Comparison of ENCODE assay signal across 13 mouse cellular contexts in genomic region chr8:61325014-61325715, GRCm38 (mm10).
DNase-seq lines count a peak whose midpoint lies in the region; ATAC-seq and TF ChIP-seq lines count a peak whose summit lies in the region.
"Had no signal": no experiment of that assay in that cellular context is flagged by ENCODE, and none has a peak within 500 bp of the region (broad histone marks: within the 10 kb centered on the region; RNA-seq: fewer than 3 reads in every experiment).

No protein-coding gene starts in this region.

- TF ChIP-seq CTCF in brain, embryonic 14.5 days (IDR thresholded peaks at IDR 0.05; ENCODE audit: borderline replicate concordance, extremely low read depth, insufficient read depth, insufficient read length) = no peak

- ATAC-seq in forebrain, embryonic 12.5 days (ENCODE audit: low FRiP score) = peak; percentile 81
- ATAC-seq in hindbrain, embryonic 15.5 days (ENCODE audit: low FRiP score, low read depth) = peak; percentile 77

- no peak overlapping the region for H3K4me3 ChIP-seq in forebrain, embryonic 12.5 days (replicated peaks)
- H3K4me3 ChIP-seq in hindbrain, embryonic 15.5 days = no peak overlapping the region
- H3K4me3 ChIP-seq: embryonic facial prominence, embryonic 15.5 days; limb, embryonic 12.5 days had no signal

- H3K4me1 ChIP-seq in forebrain, embryonic 12.5 days = peaks cover 36% of the 10 kb centered on the region
- H3K4me1 ChIP-seq in hindbrain, embryonic 15.5 days (replicated peaks) = peaks cover 28% of the 10 kb centered on the region

- peaks cover 10% of the 10 kb centered on the region for H3K36me3 ChIP-seq in forebrain, embryonic 12.5 days (replicated peaks)
- H3K36me3 ChIP-seq in hindbrain, embryonic 15.5 days = peaks cover 2% of the 10 kb centered on the region; the same call in 1 of the 2 replicates

- H3K9ac ChIP-seq in forebrain, embryonic 12.5 days = no peak overlapping the region
- no peak overlapping the region for H3K9ac ChIP-seq in hindbrain, embryonic 15.5 days
- H3K9ac ChIP-seq: embryonic facial prominence, embryonic 15.5 days; limb, embryonic 12.5 days had no signal

- no peaks in the 10 kb centered on the region for H3K27me3 ChIP-seq in forebrain, embryonic 12.5 days
- H3K27me3 ChIP-seq in hindbrain, embryonic 15.5 days = no peaks in the 10 kb centered on the region
- H3K27me3 ChIP-seq: embryonic facial prominence, embryonic 15.5 days; limb, embryonic 12.5 days had no signal

- peak overlapping the region; percentile 36 for H3K4me2 ChIP-seq in forebrain, embryonic 12.5 days
- H3K4me2 ChIP-seq in hindbrain, embryonic 15.5 days = peak overlapping the region; percentile 37
- H3K4me2 ChIP-seq: embryonic facial prominence, embryonic 15.5 days; limb, embryonic 12.5 days had no signal

- WGBS in forebrain, embryonic 12.5 days = 23% methylated on average over 16 of the region's 16 CpGs
- 22% methylated on average over 16 of the region's 16 CpGs for WGBS in hindbrain, embryonic 15.5 days

- DNase-seq in brain, embryonic 14.5 days (ENCODE audit: low read depth) = peak; percentile 95
- DNase-seq in neural tube, embryonic 10.5 days (ENCODE audit: extremely low spot score, low spot score) = peak; percentile 26
- no peak for DNase-seq in frontal cortex, postnatal 25 days (ENCODE audit: low spot score in 2 of 2)
- DNase-seq in right cerebral cortex, adult 2 months (ENCODE audit: low spot score in 2 of 2) = no peak
- DNase-seq in kidney, postnatal 36 days = no peak
- DNase-seq: kidney, adult 9 months; layer of hippocampus, postnatal 36 days; lung, adult 2 months; right cerebral cortex, postnatal 25 days had no signal

- no peak for TF ChIP-seq POLR2A in brain, embryonic 14.5 days (IDR thresholded peaks at IDR 0.05; ENCODE audit: borderline replicate concordance, extremely low read depth, insufficient read depth, insufficient read length, poor library complexity, severe bottlenecking)

- H3K27ac ChIP-seq in forebrain, embryonic 12.5 days = peak overlapping the region; percentile 83
- H3K27ac ChIP-seq in hindbrain, embryonic 15.5 days (replicated peaks) = peak overlapping the region; percentile 28
- H3K27ac ChIP-seq: limb, embryonic 12.5 days had no signal

- H3K9me3 ChIP-seq in forebrain, embryonic 12.5 days = no peaks in the 10 kb centered on the region
- H3K9me3 ChIP-seq in hindbrain, embryonic 15.5 days = no peaks in the 10 kb centered on the region
- H3K9me3 ChIP-seq: embryonic facial prominence, embryonic 15.5 days; limb, embryonic 12.5 days had no signal

Comparison
In these comparisons a context has a peak if more than half of its experiments do, and no peak if none do; other contexts are left out.
1. DNase-seq: peak in brain, embryonic 14.5 days (single experiment) and neural tube, embryonic 10.5 days (single experiment); none in frontal cortex, postnatal 25 days (0 of 2), right cerebral cortex, adult 2 months (0 of 2) and kidney, postnatal 36 days (0 of 2).